Mouse (Mus musculus): ENCODE data around the gene Vmn1r58. TPM values are rescaled to one million over a fixed set of nuclear protein-coding genes. Genes with fewer than 3 reads are reported as not detected.
"Not testable (repeated sequence)": the region's sequence is repeated elsewhere in the genome, so short reads cannot be mapped to it uniquely, and the experiment has no call there.

The Vmn1r58 gene
- not detected for total RNA-seq (2021)
- long read RNA-seq, experiment 1: 0 reads
- long read RNA-seq, experiment 2: 0 reads

DNA sequence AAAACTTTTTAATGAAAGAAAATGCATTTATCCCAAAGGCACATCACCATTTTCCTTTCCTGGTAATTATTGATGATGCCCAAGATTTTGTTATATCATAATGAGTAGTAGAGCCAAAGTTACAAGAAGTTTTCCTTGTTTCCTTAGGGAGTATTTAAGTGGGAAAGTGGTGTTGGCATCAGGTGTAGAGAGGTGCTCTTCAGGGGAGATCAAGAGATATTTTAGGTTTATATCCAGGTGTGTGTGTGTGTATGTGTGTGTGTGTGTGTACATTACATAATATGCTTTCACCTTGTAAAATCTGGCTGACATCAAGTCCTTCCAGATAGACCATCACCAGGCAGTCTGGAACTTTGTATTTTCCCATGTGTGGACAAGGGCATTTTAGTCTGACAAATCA, at the start of gene Vmn1r58:
Gene Vmn1r58 (minus strand): TSS at position 101 of the 400 bp plus-strand sequence.
- DNase-seq: not testable (repeated sequence)

DNA sequence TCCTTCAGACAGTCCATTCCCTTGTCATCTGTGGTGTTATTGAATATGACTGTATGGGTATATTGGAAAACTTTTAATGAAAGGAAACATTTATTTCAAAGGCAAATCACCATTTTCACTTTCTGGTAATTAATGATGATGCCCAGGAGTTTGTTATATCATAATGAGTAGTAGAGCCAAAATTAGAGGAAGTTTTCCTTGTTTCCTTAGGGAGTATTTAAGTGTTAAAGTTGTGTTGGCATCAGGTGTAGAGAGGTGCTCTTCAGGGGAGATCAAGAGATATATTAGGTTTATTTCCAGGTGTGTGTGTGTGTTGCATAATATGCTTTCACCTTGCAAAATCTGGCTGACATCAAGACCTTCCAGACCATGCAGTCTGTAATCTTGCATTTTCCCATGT, 43.5 kb upstream of the Vmn1r58 start, which contains the start of gene Vmn1r59:
Gene Vmn1r59 (minus strand): TSS at position 101 of the 400 bp plus-strand sequence.
- DNase-seq: no peak

- not testable (repeated sequence) for DNase-seq
Observed at GRCm38 (mm10) chr7:5454011-5454410, 40.8 kb upstream of the Vmn1r58 start.

- no peak for DNase-seq
Observed at GRCm38 (mm10) chr7:5448627-5449026, 35.4 kb upstream of the Vmn1r58 start.

DNA sequence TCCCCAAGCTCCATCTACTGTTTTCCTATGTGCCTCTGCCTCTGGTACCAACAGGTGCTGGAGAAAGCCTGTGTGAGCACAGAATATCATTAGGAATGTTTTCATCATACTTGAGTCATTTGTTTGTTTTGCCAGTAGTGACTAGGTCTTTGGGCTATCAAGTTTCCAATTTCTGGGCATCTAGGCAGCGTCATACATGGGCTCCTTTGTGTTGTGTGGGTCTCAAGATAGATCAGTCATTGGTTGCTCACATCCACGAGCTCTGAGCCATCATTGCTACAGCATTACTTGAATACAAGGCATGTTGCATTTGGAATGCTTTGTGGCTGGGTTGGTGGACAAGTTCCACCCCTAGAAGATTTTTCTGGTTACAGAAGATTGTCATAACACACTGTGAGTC, 7.0 kb downstream of the Vmn1r58 start:
- no peak for DNase-seq

DNA sequence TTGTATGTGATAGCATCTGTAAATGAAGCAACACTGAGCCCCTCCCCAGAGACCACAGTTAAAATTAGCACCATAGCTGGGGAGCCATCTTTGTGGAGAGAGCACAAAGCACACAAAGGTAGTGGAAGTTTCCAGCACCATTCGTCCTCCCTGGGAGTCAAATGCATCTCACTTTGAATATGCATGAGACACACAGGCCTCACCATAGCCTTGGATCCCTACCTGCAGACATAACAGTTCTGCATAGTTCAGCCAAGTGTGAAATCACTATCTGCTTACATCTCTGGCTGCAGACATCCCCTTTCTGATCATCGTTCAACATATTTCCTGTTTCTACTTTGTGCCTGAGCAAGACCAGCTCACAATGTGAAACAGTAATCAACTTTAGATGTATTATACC, 46.5 kb downstream of the Vmn1r58 start:
- DNase-seq: no peak

DNA sequence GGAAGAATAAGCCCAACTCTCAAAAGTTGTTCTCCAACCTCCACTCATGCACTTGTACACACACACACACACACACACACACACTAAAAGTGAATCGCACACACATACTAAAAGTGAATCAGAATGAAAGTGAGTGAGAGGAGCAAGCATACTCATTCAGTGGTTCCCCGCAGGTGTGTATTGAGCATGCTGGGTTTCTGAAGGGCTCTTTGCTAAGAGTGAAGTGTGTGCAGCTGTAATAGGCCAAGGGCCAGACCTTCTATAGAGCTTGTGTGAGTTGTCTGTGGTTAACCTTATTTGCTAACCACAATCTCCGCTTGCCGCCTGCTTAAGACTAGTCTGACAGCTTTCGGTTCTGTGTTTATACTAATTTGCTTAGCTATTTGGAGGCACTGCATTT, 49.6 kb downstream of the Vmn1r58 start:
- DNase-seq: no peak

Other genes with a start within 250 kb of the Vmn1r58 start
- gene Vmn1r56, start 216.6 kb downstream of the Vmn1r58 start, total RNA-seq (2021): not detected
- not detected for gene Vmn1r57, start 194.9 kb downstream of the Vmn1r58 start, total RNA-seq (2021)
- gene Gm5065, start 62.9 kb downstream of the Vmn1r58 start, total RNA-seq (2021): not detected
- not detected for gene Nlrp2, start 62.4 kb downstream of the Vmn1r58 start, total RNA-seq (2021)
- not detected for gene Vmn1r59, start 43.4 kb upstream of the Vmn1r58 start, total RNA-seq (2021)
- gene Vmn2r28, start 80.6 kb upstream of the Vmn1r58 start, total RNA-seq (2021): not detected
- gene Vmn1r60, start 133.9 kb upstream of the Vmn1r58 start, total RNA-seq (2021): not detected
- gene Vmn1r61, start 199.9 kb upstream of the Vmn1r58 start, total RNA-seq (2021): not detected